Mouse (Mus musculus) myocyte (in vitro differentiated cells): Measurements from ENCODE around the gene Prkg1.

Experiments
- CEBPB ChIP-seq: IDR thresholded peaks from 2 replicates; pipeline ENCODE4 v1.6.1; 2011; ENCODE audit warnings: mild to moderate bottlenecking, moderate library complexity; ENCODE audit not compliant: poor library complexity, insufficient read depth, severe bottlenecking
- MAX ChIP-seq: IDR thresholded peaks from one replicate; pipeline ENCODE4 v1.6.1; 2011; ENCODE audit warnings: low read depth, mild to moderate bottlenecking, control low read depth
- MYOD1 ChIP-seq, 3 experiments: IDR thresholded peaks; one replicate each; pipeline ENCODE4 v1.6.1; 2011; ENCODE audit warnings: control low read depth in 2 of 3, low read depth in 2 of 3, mild to moderate bottlenecking in 2 of 3, moderate library complexity in 1 of 3; ENCODE audit not compliant: insufficient read length in 2 of 3, control insufficient read depth in 1 of 3
- MYOG ChIP-seq, 3 experiments: IDR thresholded peaks; one replicate each; pipeline ENCODE4 v1.6.1; 2011; ENCODE audit warnings: control low read depth in 2 of 3, low read depth in 2 of 3, mild to moderate bottlenecking in 2 of 3; ENCODE audit not compliant: insufficient read length in 2 of 3, control insufficient read depth in 1 of 3, insufficient read depth in 1 of 3
- POLR2A ChIP-seq: IDR thresholded peaks from one replicate; pipeline ENCODE4 v1.6.1; 2011; ENCODE audit warnings: low read depth, mild to moderate bottlenecking, control low read depth, moderate library complexity; ENCODE audit not compliant: insufficient read length
- POLR2AphosphoS2 ChIP-seq: IDR thresholded peaks from one replicate; pipeline ENCODE4 v1.6.1; 2011; ENCODE audit warnings: low read depth, control low read depth; ENCODE audit not compliant: insufficient read length
- REST ChIP-seq: IDR thresholded peaks from one replicate; pipeline ENCODE4 v1.6.1; 2011; ENCODE audit warnings: mild to moderate bottlenecking, control low read depth, moderate library complexity; ENCODE audit not compliant: insufficient read depth, insufficient read length
- SRF ChIP-seq: IDR thresholded peaks from one replicate; pipeline ENCODE4 v1.6.1; 2011; ENCODE audit warnings: low read depth; ENCODE audit not compliant: control insufficient read depth, insufficient read length
- TCF12 ChIP-seq: IDR thresholded peaks from one replicate; pipeline ENCODE4 v1.6.1; 2011; ENCODE audit warnings: mild to moderate bottlenecking, control low read depth; ENCODE audit not compliant: poor library complexity, insufficient read depth, severe bottlenecking
- TCF3 ChIP-seq: IDR thresholded peaks from one replicate; pipeline ENCODE4 v1.6.1; 2011; ENCODE audit warnings: low read depth, control low read depth; ENCODE audit not compliant: insufficient read length
- USF1 ChIP-seq: IDR thresholded peaks from one replicate; pipeline ENCODE4 v1.6.1; 2011; ENCODE audit warnings: low read depth, mild to moderate bottlenecking, control low read depth, moderate library complexity

DNA sequence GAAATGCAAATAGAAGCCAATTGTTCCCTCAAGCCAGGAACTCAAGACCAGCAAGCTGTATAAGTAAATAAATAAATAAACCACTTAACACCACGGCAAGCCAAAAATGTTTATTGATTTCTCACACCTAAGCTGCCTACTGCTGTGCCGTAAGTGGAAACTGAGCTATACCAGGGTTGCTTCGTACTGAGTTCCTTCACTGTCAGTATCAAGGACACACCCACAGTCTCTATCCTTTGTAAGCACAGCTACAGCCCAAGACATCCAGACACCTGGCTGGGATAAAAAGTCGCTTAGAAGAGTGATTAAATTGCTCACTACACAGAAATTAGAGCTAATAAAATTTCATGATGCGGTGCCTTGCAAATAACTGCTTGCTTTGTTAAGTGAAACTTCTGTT, 434.9 kb downstream of the Prkg1 start:
- TF ChIP-seq USF1 (no peak), MAX (no peak), POLR2AphosphoS2 (no peak), POLR2A (no peak), CEBPB (no peak), TCF12 (no peak), TCF3 (no peak), REST (no peak), SRF (no peak), MYOG (IDR thresholded peaks at IDR 0.05; ENCODE audit: control insufficient read depth in 1 of 3, insufficient read depth in 1 of 3, insufficient read length in 2 of 3, low read depth in 2 of 3) (no peak), MYOD1 (IDR thresholded peaks at IDR 0.05; ENCODE audit: control insufficient read depth in 1 of 3, insufficient read length in 2 of 3, low read depth in 2 of 3) (no peak)
